Mouse (Mus musculus) heart, adult 9 months (tissue): ENCODE measurements around the gene Foxp3.

ENCODE experiments used
- DNase-seq, 2 experiments: peaks; one replicate each; pipeline ENCODE4 v3.0.0; 2022; ENCODE audit warnings: low spot score in 2 of 2

Gene Foxp3

DNA sequence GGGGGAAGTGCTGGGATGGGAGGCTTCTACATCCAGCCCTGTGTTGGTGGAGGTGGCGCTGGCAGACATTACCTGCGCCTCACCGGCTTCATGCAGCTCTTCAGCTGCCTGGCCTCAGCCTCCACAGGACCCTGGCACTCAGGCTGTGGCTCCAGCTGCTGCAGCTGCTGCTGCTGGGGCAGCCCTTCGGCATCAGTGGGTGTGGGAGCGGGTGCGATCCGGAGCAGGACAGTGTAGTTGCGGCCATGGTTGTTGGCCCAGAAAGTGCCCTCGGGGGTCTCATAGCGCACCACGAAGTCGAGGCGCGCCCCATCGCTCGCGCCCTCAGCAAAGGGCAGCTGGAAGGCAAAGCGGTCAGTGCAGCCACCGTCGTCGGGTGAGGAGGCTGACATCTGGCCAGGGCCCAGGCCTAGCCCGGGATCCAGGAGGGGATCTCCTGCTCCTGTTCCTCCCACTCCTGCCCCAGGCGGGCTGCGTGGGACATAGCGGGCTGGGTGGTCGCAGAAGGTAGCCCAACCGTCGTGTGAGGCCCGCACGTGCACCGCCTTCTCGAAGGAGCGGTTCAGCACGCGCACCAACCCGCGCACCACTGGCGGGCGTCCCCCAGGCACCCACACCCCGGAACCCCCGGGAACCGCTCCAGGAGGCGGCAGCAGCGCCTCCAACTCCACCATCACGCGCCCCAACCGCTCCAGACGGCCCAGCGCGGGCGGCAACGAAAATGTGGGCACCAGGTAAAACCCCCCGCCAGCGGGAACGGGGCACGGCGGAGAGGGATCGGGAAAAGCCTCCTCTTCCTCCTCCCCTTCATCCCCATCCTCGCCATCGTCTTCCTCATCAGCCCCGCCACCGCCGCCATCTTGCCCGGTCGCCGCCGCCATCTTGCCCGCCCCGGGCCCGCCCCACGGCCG is at the start of gene Foxp3:
Foxp3 (plus strand) TSS at position 469 of the 911 bp plus-strand sequence.
- no peak for DNase-seq

DNA sequence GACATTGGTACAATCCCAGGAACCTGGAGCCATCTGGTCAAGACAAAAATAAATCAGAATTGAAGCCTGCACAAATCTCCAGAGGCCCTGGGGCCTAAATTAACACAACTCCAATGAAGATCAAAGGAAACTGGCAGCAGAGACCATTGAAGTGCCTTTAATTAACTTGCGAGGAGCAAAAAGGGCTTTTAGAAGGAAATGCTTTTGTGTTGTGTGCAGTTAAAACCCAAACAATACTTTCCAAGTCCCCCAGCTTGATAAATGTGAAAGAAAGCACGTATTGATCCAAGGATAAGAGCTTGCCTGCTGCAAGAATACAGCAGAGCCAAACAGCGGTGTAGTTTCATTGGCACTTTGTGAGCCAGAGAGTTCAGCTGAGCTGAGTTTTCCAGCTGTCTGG is 48.5 kb upstream of the Foxp3 start:
- DNase-seq: no peak

DNA sequence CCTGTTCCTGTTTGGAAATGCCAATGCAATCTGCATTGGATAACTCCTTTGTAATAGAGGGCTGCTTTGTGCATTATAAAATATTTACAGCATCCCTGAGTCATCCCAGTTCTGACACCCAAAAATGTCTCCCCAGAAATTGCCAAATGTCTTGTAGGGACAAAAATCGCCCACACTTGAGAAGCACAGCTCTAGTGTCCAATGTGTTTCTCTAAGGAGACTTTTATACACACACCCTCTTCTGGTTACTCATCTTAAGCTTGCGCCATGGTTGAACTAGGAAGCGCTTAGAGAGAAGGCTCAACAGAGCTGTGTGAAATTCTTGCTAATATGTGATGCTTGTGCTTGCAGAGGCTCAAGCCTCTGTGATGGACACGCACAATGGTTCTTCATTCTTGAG is 20.0 kb upstream of the Foxp3 start:
- DNase-seq: no peak

DNA sequence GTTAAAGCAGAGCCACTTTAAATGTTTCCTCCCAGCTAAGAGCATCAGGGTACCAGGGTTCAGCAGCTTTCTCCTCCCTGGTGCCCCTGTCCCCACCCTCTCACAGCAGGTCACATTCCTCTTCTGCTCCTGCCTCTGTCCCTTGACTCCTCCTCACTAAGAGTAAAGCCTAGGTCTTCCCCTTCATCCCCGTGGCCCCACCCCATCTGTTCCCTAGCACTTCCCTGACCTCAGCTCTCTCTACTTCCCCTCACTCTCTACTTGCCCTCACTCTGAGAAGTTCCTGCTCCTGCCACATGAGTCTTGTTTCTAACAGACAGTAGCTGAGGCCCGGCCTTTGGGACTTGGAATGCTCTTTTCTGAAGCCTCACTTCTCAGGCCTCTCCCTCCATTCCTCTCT is 10.4 kb upstream of the Foxp3 start:
- DNase-seq: no peak

DNA sequence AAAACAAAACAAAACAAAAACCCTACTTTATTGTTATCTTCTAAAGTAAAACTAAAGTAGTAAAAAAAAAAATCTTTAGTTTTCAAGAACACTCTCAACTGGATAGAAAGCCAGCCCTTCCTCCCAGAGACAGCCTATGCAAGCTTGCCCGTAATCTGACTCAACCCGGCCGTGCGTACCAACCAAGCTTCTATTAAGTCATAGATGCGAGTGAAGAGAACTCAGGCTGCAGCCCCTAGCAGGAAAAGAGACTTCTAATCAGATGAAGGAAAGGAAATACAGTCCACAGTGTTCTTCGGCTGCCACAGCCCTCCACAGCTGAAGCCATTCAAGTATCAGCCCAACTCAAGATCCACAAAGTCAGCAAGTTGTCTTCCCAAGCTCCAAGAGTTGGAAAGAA is 7.1 kb upstream of the Foxp3 start:
- no peak for DNase-seq

DNA sequence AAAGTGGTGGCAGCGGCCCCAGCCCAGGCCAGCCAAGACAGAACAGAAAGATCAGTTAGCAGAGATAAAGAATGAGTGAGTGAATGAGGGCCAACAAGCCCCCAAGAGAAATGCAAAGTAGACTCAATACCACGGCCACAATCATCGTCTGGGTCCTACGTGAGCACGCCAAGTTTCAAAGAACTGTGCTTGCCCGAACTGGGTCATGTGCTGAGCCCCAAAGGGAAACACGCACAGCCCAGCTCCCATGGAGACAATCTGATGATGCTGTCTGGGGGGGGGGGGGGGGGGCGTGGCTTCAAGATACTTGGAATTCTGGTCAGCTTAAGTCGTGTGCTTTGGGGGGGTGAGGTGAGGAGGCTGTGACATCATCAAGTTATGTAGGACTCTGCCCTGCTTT is 6.0 kb upstream of the Foxp3 start:
- no peak for DNase-seq

DNA sequence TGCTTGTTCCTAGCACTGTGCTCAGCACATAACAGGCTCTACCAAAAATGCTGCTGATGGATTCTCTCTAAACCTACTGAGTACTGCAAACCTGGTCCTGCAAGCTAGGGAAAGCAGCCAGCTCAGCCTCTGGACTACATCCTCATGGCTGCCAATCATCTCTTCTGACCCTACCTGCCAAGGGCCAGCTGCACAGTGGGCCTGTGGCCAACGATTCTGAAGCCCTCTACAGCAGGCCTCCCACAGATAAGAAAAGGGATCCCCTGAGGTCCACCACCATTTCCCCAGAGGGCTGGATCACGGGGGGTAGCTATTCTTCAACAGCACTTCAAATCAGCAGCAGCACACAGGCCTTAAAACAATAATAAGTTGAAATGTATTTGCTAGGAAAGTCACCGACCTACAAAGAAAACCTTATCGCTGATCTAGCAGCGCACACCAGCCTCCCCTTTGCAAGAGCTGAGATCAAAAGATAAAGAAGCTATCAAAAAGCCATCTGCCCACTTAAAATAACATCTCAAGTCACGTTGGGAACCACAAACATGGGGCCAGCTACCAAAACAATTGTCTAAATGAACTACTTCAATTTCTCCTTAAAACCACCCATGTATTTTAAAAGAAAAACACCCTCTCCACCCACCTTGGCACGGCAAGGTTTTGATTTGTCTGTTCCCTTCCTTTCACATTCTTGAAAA is 2.8 kb upstream of the Foxp3 start:
- DNase-seq: peak in 1 of 2 experiments; percentile 2

DNA sequence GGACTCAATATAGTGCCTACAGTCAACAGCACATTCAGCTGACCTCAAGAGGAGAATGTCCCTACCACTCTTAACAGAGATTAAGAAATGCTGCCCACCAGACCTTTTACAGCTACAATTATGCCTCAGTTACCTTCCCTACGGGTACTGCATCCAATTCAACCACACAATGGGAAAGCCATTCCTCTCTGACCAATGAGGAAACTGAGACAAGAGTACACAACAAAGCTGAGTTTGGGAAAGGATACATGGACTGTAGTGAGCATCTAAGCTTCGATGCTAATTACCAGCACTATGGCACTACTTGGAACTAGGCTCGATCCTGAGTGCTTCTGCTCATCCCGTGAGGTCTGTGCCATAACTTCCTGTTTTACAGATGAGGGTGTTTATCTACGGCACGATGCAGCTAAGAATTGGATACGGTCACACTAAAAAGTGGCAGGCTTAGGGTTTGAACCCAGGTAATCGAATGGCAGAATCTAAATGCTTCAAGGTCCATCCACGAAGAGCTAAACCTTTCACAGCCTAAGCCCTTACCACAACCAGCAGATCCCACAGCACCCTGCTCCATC is 1.8 kb upstream of the Foxp3 start:
- DNase-seq: no peak

DNA sequence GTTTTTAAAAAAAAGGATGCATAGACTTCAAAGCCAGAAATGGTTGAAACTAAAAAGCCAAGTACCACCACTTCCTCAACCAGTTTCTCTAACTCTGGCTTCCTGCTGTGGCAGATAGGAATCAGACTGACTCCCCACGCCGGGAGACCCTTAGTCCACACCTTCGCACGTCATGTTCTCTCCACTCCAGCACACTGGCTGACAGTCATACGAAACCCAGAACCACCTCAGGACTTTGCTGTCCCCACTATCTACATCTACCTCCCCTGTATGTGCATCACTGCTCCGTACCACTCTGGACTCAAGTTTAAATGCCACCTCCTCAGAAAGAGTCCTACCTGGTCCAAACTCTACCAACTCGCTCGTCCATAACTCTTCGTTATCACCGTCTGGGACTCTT is 978 bp upstream of the Foxp3 start:
- no peak for DNase-seq

DNA sequence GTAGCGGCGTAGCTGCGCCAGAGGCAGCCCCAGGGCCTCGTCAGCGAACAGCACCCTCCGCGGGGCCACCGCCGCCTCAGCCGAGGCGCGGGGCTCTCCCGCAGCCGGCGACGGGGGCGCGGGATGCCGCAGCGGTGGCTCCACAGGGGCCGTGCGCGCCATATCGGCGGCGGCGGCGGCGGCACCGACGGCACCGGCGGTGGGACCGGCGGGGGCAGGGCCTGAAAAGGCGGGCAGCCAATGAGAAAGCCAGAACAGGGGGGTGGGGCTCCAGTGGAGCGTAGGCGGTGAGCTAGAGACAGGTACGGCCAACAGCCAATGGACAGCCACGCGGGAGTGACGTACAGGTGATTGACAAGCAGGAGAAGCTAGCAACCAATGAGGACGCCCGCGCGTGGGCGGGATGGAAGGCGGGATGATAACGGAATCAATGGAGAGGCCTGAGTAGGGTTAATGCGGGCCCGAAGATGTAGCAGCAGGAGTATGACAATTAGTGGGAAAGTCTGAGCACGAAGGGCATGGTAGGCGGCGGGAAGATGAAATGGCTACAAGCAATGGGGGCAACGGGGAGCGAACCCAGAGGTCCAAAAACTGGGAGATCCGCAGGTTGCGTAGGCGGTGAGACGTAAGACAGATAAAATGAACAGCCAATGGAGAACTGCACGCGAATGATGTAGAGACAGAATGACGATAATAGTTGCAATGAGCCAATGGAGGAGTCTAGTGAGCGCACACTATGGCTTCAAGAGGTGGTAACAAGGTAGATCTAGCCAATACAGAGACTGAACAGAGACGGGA is 842 bp downstream of the Foxp3 start, which contains the start of gene Ppp1r3f:
Ppp1r3f (minus strand) TSS at position 197 of the 798 bp plus-strand sequence.
- peak; percentile 93 for DNase-seq

DNA sequence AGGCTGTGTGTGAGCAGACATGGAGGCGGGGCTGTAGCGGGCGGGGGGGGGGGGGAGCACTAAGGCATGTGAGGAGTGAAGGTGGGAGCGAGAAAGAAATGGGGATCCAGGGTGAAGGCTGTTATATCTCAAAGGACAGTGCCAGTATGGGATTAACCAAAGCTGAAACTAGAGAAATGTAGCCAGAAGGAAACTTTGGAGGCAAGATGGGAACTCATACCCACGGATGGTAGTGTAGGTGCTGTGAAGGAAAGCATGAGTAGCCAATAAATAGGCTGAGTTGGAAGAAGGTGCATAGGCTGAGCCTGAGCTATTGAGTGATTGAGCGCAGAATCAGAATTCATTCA is 1.4 kb downstream of the Foxp3 start:
- no peak for DNase-seq

DNA sequence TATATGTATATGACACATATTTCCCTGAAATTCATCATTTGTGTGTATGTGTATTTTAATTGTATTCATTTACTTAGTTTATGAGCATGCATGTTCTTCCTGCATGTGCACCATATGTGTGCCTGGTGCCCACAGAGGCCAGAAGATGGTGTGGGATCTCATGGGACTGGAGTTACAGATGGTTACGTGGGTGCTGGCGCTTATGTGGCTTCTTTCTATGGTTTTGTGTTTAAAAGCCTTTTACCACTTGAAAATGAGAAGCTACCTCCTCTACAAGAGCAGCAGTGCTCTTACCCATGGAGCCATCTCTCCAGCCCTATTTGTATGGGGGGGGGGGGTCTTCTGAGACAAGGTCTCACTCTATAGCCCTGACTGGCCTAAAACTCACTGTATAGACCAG is 7.7 kb downstream of the Foxp3 start:
- no peak for DNase-seq

DNA sequence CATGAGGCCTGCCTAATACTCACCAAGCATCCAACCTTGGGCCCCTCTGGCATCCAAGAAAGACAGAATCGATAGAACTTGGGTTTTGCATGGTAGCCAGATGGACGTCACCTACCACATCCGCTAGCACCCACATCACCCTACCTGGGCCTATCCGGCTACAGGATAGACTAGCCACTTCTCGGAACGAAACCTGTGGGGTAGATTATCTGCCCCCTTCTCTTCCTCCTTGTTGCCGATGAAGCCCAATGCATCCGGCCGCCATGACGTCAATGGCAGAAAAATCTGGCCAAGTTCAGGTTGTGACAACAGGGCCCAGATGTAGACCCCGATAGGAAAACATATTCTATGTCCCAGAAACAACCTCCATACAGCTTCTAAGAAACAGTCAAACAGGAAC is 10.4 kb downstream of the Foxp3 start:
- no peak for DNase-seq

DNA sequence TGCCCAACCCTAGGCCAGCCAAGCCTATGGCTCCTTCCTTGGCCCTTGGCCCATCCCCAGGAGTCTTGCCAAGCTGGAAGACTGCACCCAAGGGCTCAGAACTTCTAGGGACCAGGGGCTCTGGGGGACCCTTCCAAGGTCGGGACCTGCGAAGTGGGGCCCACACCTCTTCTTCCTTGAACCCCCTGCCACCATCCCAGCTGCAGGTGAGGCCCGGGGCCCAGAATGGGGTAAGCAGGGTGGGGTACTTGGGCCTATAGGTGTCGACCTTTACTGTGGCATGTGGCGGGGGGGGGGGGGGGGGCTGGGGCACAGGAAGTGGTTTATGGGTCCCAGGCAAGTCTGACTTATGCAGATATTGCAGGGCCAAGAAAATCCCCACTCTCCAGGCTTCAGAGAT is 12.9 kb downstream of the Foxp3 start:
- no peak for DNase-seq

DNA sequence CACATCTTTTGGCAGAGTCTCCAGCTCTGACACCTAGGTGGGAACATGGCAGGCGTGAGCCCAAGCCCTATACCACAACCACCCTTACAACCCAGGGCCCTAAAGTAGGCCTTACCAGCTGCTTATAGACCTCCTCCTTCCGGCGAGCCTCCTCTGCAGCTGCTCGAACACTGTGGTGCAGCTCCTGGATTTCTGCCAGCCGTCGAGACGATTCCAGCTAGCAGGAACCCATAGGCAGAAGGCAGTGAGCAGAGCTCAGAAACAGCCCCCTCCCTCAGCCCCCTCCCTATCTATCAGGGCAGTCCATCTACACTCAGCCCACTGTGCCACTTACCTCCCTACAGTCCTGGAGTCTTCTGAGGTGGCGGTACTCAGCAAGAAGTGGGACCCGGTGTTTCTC is 21.9 kb downstream of the Foxp3 start:
- no peak for DNase-seq

DNA sequence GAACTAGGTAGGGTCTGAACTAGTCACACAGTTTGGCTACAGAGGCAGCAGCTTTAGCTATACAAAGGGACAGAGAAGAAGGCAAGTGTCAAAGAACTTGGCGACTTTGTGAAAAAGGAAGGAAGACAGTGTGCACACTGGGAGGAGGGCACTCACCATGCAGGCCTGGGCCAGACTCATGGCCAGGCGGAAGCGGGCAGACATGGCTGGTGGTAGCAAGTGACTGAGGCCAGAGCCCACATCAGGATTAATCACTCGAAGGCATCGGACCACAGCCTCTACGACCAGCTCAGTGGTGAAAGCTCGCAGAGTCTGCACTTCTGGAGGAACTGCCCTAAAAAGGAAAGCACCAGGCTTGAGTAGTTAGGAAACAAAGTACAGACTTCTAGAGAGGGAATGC is 30.6 kb downstream of the Foxp3 start:
- peak in 1 of 2 experiments; percentile 0 for DNase-seq

DNA sequence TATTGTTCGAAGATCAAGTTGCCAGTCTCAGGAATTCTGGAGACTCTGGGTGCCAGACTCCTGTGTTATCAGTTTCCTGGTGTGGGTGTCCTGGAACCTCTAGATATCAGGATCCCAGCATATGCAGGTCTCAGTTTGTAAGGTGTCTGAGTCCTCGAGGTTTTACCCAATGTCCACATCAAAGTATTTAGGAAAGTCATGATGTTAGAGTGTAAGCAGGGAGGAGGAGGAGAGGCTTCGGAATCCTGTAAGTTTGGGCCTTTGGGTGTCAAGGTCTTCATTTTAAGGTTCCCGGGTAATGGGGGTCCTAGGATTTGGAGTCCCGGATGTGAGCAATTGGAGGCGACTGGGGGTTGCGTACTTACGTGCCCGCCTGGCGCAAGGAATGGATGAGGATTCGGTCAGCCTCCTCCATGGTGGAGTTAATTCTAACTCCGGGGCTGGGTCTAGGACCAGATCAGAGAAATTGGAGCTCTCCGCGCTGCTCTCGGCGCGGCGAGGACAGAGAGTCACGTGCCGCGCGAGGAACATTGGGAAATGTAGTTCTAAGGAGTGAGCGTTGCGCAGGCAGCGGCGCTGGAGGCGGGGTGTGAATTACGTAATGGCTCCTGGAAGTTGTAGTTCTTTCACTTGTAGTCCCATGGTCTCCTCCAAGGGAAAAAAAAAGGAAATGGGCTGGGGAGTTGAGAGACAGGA is 31.6 kb downstream of the Foxp3 start, which contains the start of gene Ccdc22:
Ccdc22 (minus strand) TSS at position 639 of the 696 bp plus-strand sequence.
- DNase-seq: peak; percentile 81 to 83

DNA sequence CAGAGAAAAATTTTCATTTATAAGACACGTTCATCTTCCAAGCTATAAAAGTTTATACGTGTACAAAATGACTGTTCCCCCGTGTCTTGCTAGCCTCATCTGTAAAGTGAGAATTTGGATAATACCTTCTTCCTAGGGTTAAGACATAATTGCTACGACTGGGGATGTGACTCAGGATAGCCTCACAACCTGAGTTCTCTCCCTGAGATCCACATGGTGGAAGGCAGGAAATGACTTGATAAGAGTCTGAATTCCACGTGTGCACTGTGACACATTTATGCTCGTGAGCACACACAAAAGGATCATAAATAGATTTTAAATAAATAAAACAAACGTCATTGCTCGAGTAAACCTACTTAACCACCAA is 32.1 kb downstream of the Foxp3 start:
- DNase-seq: no peak

DNA sequence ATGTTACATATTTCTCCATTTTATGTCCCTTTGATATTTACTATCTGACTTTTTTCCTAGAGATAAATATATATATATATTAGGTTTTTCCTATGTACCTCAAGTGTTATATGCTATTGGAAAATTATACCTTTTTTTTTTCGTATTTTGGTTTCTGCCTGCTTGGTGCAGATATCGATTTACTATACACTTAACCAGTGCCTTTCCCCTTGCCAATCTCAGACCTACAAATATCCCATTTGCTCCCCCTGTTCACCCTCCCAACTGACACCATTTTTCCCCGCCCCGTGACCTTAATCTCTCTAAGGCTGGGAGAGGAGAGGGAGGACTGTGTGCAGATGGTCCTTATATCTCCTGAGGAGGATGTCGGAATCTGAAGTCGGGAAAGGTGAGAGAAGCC is 33.3 kb downstream of the Foxp3 start, which contains the start of gene Cacna1f:
Cacna1f (plus strand) TSS at position 301 of the 400 bp plus-strand sequence.
- DNase-seq: no peak

DNA sequence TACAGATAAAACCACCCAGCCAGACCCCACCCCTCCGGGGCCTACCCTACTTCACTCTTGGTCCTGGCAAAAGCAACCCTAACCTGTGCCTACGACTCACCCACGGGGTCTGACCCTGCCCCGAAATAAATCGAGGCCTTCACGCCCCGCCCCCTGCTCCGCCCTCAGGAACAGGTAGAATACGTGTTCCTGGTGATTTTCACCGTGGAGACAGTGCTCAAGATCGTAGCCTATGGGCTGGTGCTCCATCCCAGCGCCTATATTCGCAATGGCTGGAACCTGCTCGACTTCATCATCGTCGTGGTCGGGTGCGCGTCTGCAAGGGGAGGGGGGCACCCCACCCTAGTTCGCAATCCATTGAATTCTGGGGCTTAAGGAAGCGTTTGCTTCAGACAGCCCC is 36.6 kb downstream of the Foxp3 start:
- no peak for DNase-seq

DNA sequence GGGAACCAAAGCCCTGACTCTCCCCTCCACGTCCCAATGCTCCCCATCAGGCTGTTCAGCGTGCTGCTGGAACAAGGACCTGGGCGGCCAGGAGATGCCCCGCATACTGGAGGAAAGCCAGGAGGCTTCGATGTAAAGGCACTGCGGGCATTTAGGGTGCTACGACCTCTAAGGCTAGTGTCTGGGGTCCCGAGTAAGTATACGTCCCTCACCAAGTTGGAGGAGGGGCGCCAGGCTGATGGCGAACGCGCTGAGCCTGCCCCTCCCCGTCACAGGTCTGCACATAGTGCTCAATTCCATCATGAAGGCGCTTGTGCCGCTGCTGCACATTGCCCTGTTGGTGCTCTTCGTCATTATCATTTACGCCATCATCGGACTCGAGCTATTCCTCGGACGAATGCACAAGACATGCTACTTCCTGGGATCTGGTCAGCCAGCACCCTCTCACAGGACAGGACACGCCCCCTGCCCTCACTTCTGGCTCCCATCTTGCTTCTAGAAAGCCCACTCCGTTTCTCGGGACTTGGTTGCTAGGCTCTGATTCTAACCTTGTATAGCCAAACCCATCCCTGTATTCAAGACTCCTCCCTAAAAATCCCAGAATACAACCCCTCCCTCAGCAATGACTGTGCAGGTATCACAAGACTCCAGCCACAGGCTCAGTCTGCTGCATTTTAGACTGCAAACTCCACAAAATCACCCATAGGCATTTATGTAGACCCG is 37.3 kb downstream of the Foxp3 start:
- DNase-seq: no peak
